Mouse (Mus musculus) CH12.LX (cell line): ENCODE measurements at regions not wholly inside any gene's neighbourhood (a gene's known extent, or its start where the extent isn't known, plus 50 kb on each side); places are given as distances from the start of the nearest gene placed in this dataset.

Experiments
- CHD2 ChIP-seq: IDR thresholded peaks from 2 replicates; pipeline ENCODE4 v1.6.1; 2011; ENCODE audit warnings: low read length, improper control_type of control experiment
- EP300 ChIP-seq: IDR thresholded peaks from 2 replicates; pipeline ENCODE4 v1.6.1; 2011; ENCODE audit warnings: low read length, improper control_type of control experiment
- ETS1 ChIP-seq: conservative IDR thresholded peaks from 2 replicates; pipeline ENCODE4 v1.6.1; 2012; ENCODE audit warnings: low read depth, mild to moderate bottlenecking, inconsistent platforms, low read length, improper control_type of control experiment, moderate library complexity
- IRF4 ChIP-seq: IDR thresholded peaks from 2 replicates; pipeline ENCODE4 v1.6.1; 2014; ENCODE audit warnings: low read depth, mild to moderate bottlenecking, inconsistent platforms, low read length, improper control_type of control experiment
- POLR2AphosphoS2 ChIP-seq: IDR thresholded peaks from 2 replicates; pipeline ENCODE4 v1.6.1; 2011; ENCODE audit warnings: low read depth, low read length, improper control_type of control experiment
- SMC3 ChIP-seq: IDR thresholded peaks from 2 replicates; pipeline ENCODE4 v1.6.1; 2011; ENCODE audit warnings: low read depth, low read length, improper control_type of control experiment
- ZMIZ1 ChIP-seq: IDR thresholded peaks from 2 replicates; pipeline ENCODE4 v1.6.1; 2012; ENCODE audit warnings: low read depth, mild to moderate bottlenecking, inconsistent platforms, low read length, improper control_type of control experiment
- ZNF384 ChIP-seq: IDR thresholded peaks from 2 replicates; pipeline ENCODE4 v1.6.1; 2012; ENCODE audit warnings: low read depth, low read length, improper control_type of control experiment, inconsistent platforms

DNA sequence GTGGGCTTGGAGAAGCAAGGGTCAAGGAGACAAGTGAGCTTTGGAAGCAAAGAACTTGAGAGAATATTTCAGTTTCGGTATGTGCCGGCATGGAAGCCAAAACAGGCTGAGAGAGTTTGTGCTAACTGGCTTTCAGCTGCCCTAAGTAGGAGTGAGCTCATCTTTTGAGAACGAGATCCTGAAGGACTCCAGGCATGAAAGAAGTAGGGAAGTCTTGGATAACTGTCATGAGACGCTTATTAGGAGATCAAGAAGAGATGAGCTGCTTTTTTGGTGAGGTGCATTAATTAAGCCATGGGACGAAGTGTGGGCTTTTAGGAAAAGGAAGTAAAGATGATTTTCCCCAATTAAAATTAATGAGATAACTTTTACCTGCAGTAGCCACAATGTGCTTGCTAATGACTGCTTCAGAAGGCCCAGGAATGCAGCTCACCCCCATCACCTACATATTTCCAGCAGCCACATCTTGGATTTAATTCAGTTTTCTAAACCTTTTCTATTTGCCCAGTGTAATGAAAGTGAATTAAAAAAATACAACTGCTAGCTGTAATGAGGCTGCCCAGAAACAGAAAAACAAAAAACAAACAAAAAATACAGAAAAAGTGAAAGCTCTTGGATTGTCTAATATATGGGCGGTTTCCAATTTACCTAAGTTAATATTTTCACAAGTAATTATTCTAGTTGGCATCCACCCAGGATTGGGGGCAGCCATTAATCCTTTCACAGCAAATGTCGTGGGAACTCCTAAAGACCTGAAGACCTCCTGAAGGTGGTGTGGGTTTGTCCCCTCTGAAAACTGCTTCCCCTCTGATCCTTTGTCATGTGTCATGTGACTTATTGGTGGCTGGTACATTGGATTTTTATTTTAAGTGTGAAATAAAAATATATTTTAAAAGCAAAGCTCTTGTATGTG is 204.7 kb upstream of the Slc39a10 start:
- no peak for TF ChIP-seq EP300
- no peak for TF ChIP-seq ZNF384
- TF ChIP-seq CHD2: no peak
- no peak for TF ChIP-seq ZMIZ1
- no peak for TF ChIP-seq ETS1
- no peak for TF ChIP-seq IRF4
- TF ChIP-seq SMC3: no peak
- no peak for TF ChIP-seq POLR2AphosphoS2
